Mouse (Mus musculus) heart, adult 2 months (tissue): ENCODE results near the gene Btbd9. TPM values are rescaled to one million over a fixed set of nuclear protein-coding genes. Genes with fewer than 3 reads are reported as not detected.

ENCODE experiments used
- DNase-seq, 2 experiments: peaks; one replicate each; pipeline ENCODE4 v3.0.0; 2021
- H3K27ac ChIP-seq: fragments of 200-600 bp; 2 replicates; pipeline ENCODE4 v1.8.1; 2022
- H3K27me3 ChIP-seq: fragments of 200-500 bp; 2 replicates; pipeline ENCODE4 v1.6.1; 2012; ENCODE audit warnings: mild to moderate bottlenecking, low read length, inconsistent platforms, mixed read lengths; ENCODE audit not compliant: control insufficient read depth, insufficient read depth
- H3K36me3 ChIP-seq: fragments of 200-500 bp; 2 replicates; pipeline ENCODE4 v1.6.1; 2012; ENCODE audit warnings: low read length, inconsistent platforms; ENCODE audit not compliant: control insufficient read depth, insufficient read depth
- H3K4me1 ChIP-seq: fragments of 200-500 bp; 2 replicates; pipeline ENCODE4 v1.6.1; 2011; ENCODE audit warnings: low read length; ENCODE audit not compliant: control insufficient read depth, insufficient read depth
- H3K4me3 ChIP-seq: fragments of 200-600 bp; 2 replicates; pipeline ENCODE4 v1.8.1; 2022
- H3K79me2 ChIP-seq: fragments of 200-500 bp; replicated peaks from 2 replicates; pipeline ENCODE4 v1.6.1; 2012; ENCODE audit warnings: mild to moderate bottlenecking, inconsistent platforms, low read length, moderate library complexity, mixed read lengths; ENCODE audit not compliant: control insufficient read depth, insufficient read depth
- H3K9ac ChIP-seq: fragments of 200-500 bp; 2 replicates; pipeline ENCODE4 v1.6.1; 2012; ENCODE audit warnings: low read depth, mild to moderate bottlenecking, control low read depth, inconsistent platforms, low read length, mixed read lengths
- CTCF ChIP-seq: fragments of 200-600 bp; IDR thresholded peaks from 2 replicates; pipeline ENCODE4 v1.8.1; 2022; ENCODE audit warnings: antibody characterized with exemption, mild to moderate bottlenecking, moderate library complexity
- EP300 ChIP-seq: fragments of 200-500 bp; IDR thresholded peaks from 2 replicates; pipeline ENCODE4 v1.6.1; 2011; ENCODE audit warnings: low read depth, low read length, control low read depth; ENCODE audit not compliant: insufficient read depth
- POLR2A ChIP-seq: fragments of 200-500 bp; IDR thresholded peaks from 2 replicates; pipeline ENCODE4 v1.6.1; 2011; ENCODE audit warnings: mild to moderate bottlenecking, low read depth, low read length, control low read depth; ENCODE audit not compliant: insufficient read depth
- WGBS: fragments of 180-500 bp; shearing (Covaris S2); methylation state at CpG from one replicate; pipeline ENCODE4 v1.1.7; 2018; 5-methylcytosine and 5-hydroxymethylcytosine counted together
- intact Hi-C: fragments of 180-260 bp; cut with DNase I; formaldehyde crosslinking; loops from one replicate; pipeline ENCODE4 v1.15.1; 2025
- polyA plus RNA-seq: library from polyadenylated mRNA; depleted of rRNA; stranded (reverse); fragments of >200 nt; gene quantifications from 2 replicates; pipeline ENCODE4 v1.2.3, GENCODE M21; 2012
- total RNA-seq, 2 experiments: library from RNA; stranded (reverse); gene quantifications; 2 replicates each; pipeline ENCODE4 v1.2.3; 2021

Btbd9 gene
- total and polyA plus RNA-seq, 3 experiments = 8.1 to 22.0 (median 20.9) TPM

DNA sequence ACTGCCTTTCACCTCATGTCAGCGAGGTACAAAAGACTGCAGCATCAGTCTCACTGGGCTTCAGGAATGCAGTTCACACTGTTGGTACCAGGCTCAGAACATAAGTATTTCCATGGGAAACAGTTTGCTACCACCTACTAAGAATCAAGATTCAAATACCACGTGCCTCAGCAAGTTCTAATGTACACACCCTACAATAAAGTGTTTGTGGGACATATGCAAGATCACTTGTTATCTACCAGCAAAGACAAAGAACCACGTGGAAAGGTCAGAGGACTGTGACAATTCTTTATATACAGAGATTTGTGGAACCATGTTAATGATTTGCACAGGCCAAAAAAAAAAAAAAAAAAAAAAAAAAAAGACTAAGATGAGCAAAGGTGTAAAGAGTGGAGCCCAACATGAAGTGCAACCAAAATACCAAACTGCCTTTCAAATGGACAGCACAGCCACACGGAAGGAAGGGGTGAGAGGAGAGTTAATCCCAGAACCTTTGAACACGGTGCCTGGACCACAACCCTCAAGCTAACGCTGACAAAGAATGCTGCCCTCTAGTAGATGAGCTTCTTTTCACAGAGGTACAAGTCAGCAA lies 12.7 kb downstream of the Btbd9 start:
- Histone ChIP-seq H3K79me2 (peaks cover 2% of the 10 kb centered on the region), H3K36me3 (no peaks in the 10 kb centered on the region; the same call in 1 of the 2 replicates)
- intact Hi-C loops = no loop called here

DNA sequence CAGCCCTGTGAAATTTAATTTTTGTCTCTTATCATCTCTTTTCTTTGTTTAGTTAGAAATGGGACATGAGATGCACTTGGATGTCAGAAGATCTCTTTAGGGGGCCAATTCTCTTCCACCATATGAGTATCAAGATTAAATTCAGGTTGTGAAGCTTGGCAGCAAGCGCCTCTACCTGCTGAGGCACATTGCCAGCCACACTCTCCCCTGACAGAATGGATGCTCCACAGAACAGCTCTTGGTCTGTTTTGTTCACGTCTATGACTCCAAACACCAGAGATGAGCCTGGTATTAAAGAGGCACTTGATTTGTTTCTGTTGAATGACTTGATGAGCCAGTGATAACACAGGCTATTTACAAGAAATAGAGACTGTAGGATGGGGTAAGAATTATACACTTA lies 13.5 kb downstream of the Btbd9 start:
- no peaks in the 10 kb centered on the region for H3K27me3 ChIP-seq
- no peak overlapping the region for H3K27ac ChIP-seq
- H3K4me3 ChIP-seq = no peak overlapping the region
- H3K4me1 ChIP-seq = peaks cover 4% of the 10 kb centered on the region
- no peak for DNase-seq
- TF ChIP-seq EP300 = no peak
- no peak for TF ChIP-seq CTCF
- TF ChIP-seq POLR2A = no peak
- intact Hi-C loops = no loop called here
- no peak overlapping the region for H3K9ac ChIP-seq
- 86% methylated on average over 2 of the region's 2 CpGs for WGBS
- H3K79me2 ChIP-seq = peaks cover 2% of the 10 kb centered on the region; the same call in 1 of the 2 replicates
- H3K36me3 ChIP-seq = no peaks in the 10 kb centered on the region; the same call in 1 of the 2 replicates

More for the DNA sequence above, 12.7 kb downstream of the Btbd9 start:
- Histone ChIP-seq H3K27me3 (no peaks in the 10 kb centered on the region), H3K27ac (no peak overlapping the region), H3K4me3 (no peak overlapping the region), H3K9ac (no peak overlapping the region), H3K4me1 (peaks cover 4% of the 10 kb centered on the region)
- TF ChIP-seq CTCF (no peak), POLR2A (no peak), EP300 (no peak)
- DNase-seq = no peak
- WGBS = 69% methylated on average over 6 of the region's 6 CpGs

DNA sequence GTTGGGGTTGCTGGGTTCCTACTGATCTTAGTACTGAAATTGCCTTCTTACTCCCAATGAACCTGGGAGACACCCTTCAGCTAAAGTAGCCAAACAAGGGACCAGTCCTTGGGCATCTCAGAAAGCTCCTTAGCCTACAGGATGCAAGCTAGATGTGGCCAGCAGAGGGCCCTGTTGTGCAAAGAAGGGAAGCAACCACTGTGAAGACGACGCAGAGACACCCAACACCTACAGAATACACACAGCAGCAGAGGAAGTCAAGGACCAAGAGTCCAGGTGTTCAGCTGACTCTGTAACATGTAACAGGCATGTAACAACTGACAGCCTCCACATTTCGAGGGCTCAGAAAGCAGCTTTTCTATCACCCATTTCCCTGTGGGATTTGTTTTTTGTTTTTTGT lies 16.8 kb downstream of the Btbd9 start:
- no peak overlapping the region for H3K4me3 ChIP-seq
- no peak overlapping the region for H3K27ac ChIP-seq
- WGBS = 45% methylated on average over 3 of the region's 3 CpGs
- no peaks in the 10 kb centered on the region for H3K36me3 ChIP-seq
- peak; percentile 64 to 80 for DNase-seq
- peaks cover 6% of the 10 kb centered on the region for H3K79me2 ChIP-seq
- H3K9ac ChIP-seq = no peak overlapping the region
- no peaks in the 10 kb centered on the region for H3K27me3 ChIP-seq
- TF ChIP-seq POLR2A = no peak
- peak; percentile 82 for TF ChIP-seq CTCF
- intact Hi-C loops = loop anchor here (1.0 kb wide), 2 partner anchors 31 to 122 kb away; no protein-coding TSS in a partner anchor
- H3K4me1 ChIP-seq = no peaks in the 10 kb centered on the region; the same call in 1 of the 2 replicates

DNA sequence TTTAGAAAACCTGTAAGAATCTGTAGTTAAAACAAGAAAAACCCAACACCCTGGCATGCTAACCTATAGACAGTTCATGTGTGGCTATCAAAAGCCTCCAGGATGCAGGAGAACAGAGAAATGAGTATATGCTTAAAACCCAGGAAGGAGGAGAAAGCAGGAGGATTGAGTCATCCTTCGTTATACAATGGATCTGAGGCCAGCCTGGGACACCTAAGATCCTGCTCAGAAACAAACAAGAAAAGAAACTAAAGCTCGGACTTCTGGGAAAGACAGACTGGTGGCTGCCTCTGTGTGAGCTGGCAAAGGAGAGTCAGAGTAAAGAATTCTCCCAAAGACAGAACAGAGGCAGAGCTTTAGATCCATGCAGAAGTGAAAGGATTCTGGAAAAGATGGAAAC lies 17.7 kb downstream of the Btbd9 start:
- Histone ChIP-seq H3K79me2 (peaks cover 6% of the 10 kb centered on the region; the same call in 1 of the 2 replicates), H3K27me3 (no peaks in the 10 kb centered on the region), H3K27ac (no peak overlapping the region), H3K4me3 (no peak overlapping the region), H3K4me1 (no peaks in the 10 kb centered on the region), H3K9ac (no peak overlapping the region), H3K36me3 (no peaks in the 10 kb centered on the region)
- TF ChIP-seq EP300 (no peak), POLR2A (no peak), CTCF (no peak)
- no peak for DNase-seq
- intact Hi-C loops = loop anchor here (1.0 kb wide), 2 partner anchors 32 to 123 kb away; no protein-coding TSS in a partner anchor
- WGBS = 60% methylated on average over 2 of the region's 2 CpGs

DNA sequence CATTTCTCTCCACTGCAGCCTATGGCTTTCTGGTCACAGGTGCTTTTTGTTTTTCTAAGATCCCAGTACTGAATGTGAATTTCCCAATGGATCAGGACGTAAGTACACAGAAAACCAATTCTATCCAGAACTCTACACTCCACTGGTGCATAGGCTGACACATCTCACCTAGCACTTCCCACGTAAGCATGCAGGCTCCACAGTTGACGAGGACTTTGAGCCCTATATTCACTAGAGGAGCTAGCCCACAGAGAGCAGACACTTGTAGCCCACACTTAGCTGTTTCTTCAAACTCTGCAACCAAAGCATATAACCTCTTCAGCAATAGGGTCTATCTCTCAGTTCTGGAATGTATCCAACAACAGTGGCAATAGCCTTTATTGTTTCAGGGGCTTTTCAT lies 19.8 kb downstream of the Btbd9 start:
- 95% methylated on average over 3 of the region's 3 CpGs for WGBS

DNA sequence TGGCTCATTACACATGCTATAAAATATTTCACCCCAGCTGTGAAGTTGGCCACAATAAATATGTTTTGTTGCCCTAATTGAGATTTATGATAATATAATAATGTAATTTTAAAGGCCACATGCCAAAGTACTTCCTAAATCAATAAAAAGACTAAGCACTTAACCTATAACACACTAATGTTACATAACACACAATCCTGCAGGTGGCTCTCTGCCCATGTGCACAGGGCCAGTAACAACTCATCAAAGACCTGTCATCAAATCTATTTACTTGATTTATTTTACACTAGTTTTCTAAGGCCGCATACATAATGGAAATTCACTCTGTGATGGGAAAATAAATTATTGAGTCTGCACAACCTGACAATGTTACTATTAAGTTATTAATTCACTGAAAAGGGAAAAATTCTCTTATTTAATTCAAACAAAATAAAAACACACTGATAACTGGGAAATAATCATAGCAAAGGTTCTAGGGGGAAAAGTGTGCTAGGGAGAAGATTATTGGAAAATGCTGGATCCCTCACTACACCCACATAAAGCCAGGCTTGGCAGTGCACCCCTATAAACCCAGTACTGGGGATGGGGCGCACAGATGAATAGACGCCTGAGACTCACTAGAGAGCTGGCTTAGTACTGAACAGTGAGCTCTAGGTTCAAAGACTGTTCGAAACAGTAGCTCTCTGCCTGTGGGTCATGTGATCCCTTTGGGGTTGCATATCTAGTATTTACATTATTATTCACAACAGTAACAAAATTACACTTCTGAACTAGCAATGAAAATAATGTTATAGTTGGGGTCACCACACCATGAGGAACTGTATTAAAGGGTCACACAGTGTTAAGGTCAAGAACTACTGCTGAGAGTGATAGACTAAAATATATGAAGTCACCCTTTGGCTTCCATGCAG lies 23.0 kb downstream of the Btbd9 start:
- Histone ChIP-seq H3K9ac (no peak overlapping the region), H3K4me1 (peaks cover 5% of the 10 kb centered on the region), H3K79me2 (peaks cover 6% of the 10 kb centered on the region), H3K4me3 (no peak overlapping the region), H3K36me3 (no peaks in the 10 kb centered on the region), H3K27ac (no peak overlapping the region), H3K27me3 (no peaks in the 10 kb centered on the region)
- 83% methylated on average over 4 of the region's 4 CpGs for WGBS
- TF ChIP-seq CTCF (no peak), EP300 (no peak), POLR2A (no peak)
- DNase-seq = no peak
- intact Hi-C loops = no loop called here

More for the DNA sequence above, 19.8 kb downstream of the Btbd9 start:
- no peaks in the 10 kb centered on the region for H3K36me3 ChIP-seq
- H3K9ac ChIP-seq = no peak overlapping the region
- no peak for TF ChIP-seq EP300
- no peak for TF ChIP-seq POLR2A
- no peak for TF ChIP-seq CTCF
- no peak overlapping the region for H3K4me3 ChIP-seq
- H3K27me3 ChIP-seq = no peaks in the 10 kb centered on the region
- intact Hi-C loops = no loop called here
- DNase-seq = no peak
- H3K4me1 ChIP-seq = no peaks in the 10 kb centered on the region
- H3K79me2 ChIP-seq = peaks cover 6% of the 10 kb centered on the region; the same call in 1 of the 2 replicates
- no peak overlapping the region for H3K27ac ChIP-seq
